Mouse (Mus musculus) hindbrain, embryonic 16.5 days (tissue): ENCODE data around the gene Barx2. TPM values are rescaled to one million over a fixed set of nuclear protein-coding genes. Genes with fewer than 3 reads are reported as not detected.
"Not testable (repeated sequence)": the region's sequence is repeated elsewhere in the genome, so short reads cannot be mapped to it uniquely, and the experiment has no call there.

Source experiments
- ATAC-seq: fragments of 200-750 bp; cut with Nextera tagmentation; 2 replicates; pipeline ENCODE4 v1.8.0; 2017; ENCODE audit warnings: moderate TSS enrichment, moderate library complexity
- H3K27ac ChIP-seq: fragments of 300-500 bp; sonication (generic); 2 replicates; pipeline ENCODE4 v1.5.1; 2014; ENCODE audit warnings: low read depth, mild to moderate bottlenecking, control low read depth, low read length, moderate library complexity
- H3K27me3 ChIP-seq: fragments of 300-500 bp; sonication (generic); replicated peaks from 2 replicates; pipeline ENCODE4 v1.6.1; 2014; ENCODE audit warnings: low read length; ENCODE audit not compliant: control insufficient read depth, insufficient read depth
- H3K36me3 ChIP-seq: fragments of 300-500 bp; sonication (generic); 2 replicates; pipeline ENCODE4 v1.6.1; 2014; ENCODE audit warnings: mild to moderate bottlenecking, low read length, moderate library complexity, mixed read lengths; ENCODE audit not compliant: control insufficient read depth, insufficient read depth
- H3K4me1 ChIP-seq: fragments of 300-500 bp; sonication (generic); 2 replicates; pipeline ENCODE4 v1.6.1; 2014; ENCODE audit warnings: low read depth, low read length; ENCODE audit not compliant: control insufficient read depth, insufficient read depth
- H3K4me2 ChIP-seq: fragments of 300-500 bp; sonication (generic); 2 replicates; pipeline ENCODE4 v1.6.1; 2014; ENCODE audit warnings: mild to moderate bottlenecking, low read length, control low read depth, moderate library complexity
- H3K4me3 ChIP-seq: fragments of 300-500 bp; sonication (generic); 2 replicates; pipeline ENCODE4 v1.5.1; 2014; ENCODE audit warnings: mild to moderate bottlenecking, low read length, control low read depth, moderate library complexity
- H3K9ac ChIP-seq: fragments of 300-500 bp; sonication (generic); 2 replicates; pipeline ENCODE4 v1.6.1; 2014; ENCODE audit warnings: low read depth, mild to moderate bottlenecking, control low read depth, low read length, moderate library complexity
- H3K9me3 ChIP-seq: fragments of 300-500 bp; sonication (generic); 2 replicates; pipeline ENCODE4 v1.6.1; 2014; ENCODE audit warnings: mild to moderate bottlenecking, low read length, moderate library complexity; ENCODE audit not compliant: control insufficient read depth
- WGBS: fragments of 180-500 bp; shearing (Covaris S2); extraction: QIAGEN DNeasy Blood & Tissue Kit; methylation state at CpG from one replicate; pipeline ENCODE4 v1.1.7; 2014; 5-methylcytosine and 5-hydroxymethylcytosine counted together
- polyA plus RNA-seq: library from polyadenylated mRNA; unstranded; fragments of >200 nt; fragmentation: Nextera tagmentation; extraction: Ambion mirVana; gene quantifications from 2 replicates; pipeline ENCODE4 v1.2.1, GENCODE M21; 2015

Gene Barx2
- polyA plus RNA-seq, result 0.45 and 0.51 TPM in 2 replicates

- WGBS, result under 1% methylated on average over 55 of the region's 81 CpGs
Observed at GRCm38 (mm10) chr9:31912921-31913738, at the start of gene Barx2. Barx2 (minus strand) TSS chr9:31913462.

GRCm38 (mm10) chr9:31962265-31962664 is 49.0 kb upstream of the Barx2 start:
- no peak overlapping the region for H3K4me2 ChIP-seq
- no peak overlapping the region for H3K27ac ChIP-seq
- no peaks in the 10 kb centered on the region for H3K4me1 ChIP-seq
- peak; percentile 58; the same call in 1 of the 2 replicates for ATAC-seq
- 46% methylated on average over 1 of the region's 1 CpGs for WGBS
- H3K9me3 ChIP-seq, result no peaks in the 10 kb centered on the region
- H3K27me3 ChIP-seq, result no peaks in the 10 kb centered on the region
- no peaks in the 10 kb centered on the region for H3K36me3 ChIP-seq
- no peak overlapping the region for H3K9ac ChIP-seq
- H3K4me3 ChIP-seq, result no peak overlapping the region

More at GRCm38 (mm10) chr9:31912921-31913738, at the start of gene Barx2:
- Histone ChIP-seq H3K36me3 (no peaks in the 10 kb centered on the region), H3K4me1 (peaks cover 25% of the 10 kb centered on the region), H3K9me3 (no peaks in the 10 kb centered on the region), H3K27me3 (peaks cover 56% of the 10 kb centered on the region), H3K4me2 (peak within 1 kb of the TSS; percentile 100), H3K4me3 (peak within 1 kb of the TSS; percentile 61), H3K9ac (peak within 1 kb of the TSS; percentile 64), H3K27ac (no peak within 1 kb of the TSS)
- peak; percentile 93 for ATAC-seq

GRCm38 (mm10) chr9:31960488-31960887 is 47.2 kb upstream of the Barx2 start:
- ATAC-seq, result no peak

GRCm38 (mm10) chr9:31958120-31958519 is 44.9 kb upstream of the Barx2 start:
- no peaks in the 10 kb centered on the region for H3K4me1 ChIP-seq
- H3K9me3 ChIP-seq, result no peaks in the 10 kb centered on the region
- ATAC-seq, result no peak
- H3K36me3 ChIP-seq, result no peaks in the 10 kb centered on the region
- H3K9ac ChIP-seq, result no peak overlapping the region
- no peak overlapping the region for H3K27ac ChIP-seq
- no peak overlapping the region for H3K4me2 ChIP-seq
- no peak overlapping the region for H3K4me3 ChIP-seq
- H3K27me3 ChIP-seq, result no peaks in the 10 kb centered on the region

More at GRCm38 (mm10) chr9:31960488-31960887, 47.2 kb upstream of the Barx2 start:
- Histone ChIP-seq H3K9me3 (no peaks in the 10 kb centered on the region), H3K27me3 (no peaks in the 10 kb centered on the region), H3K4me1 (no peaks in the 10 kb centered on the region), H3K36me3 (no peaks in the 10 kb centered on the region), H3K9ac (no peak overlapping the region), H3K4me2 (no peak overlapping the region), H3K4me3 (no peak overlapping the region), H3K27ac (no peak overlapping the region)
- WGBS, result 51% methylated on average over 2 of the region's 2 CpGs

- Histone ChIP-seq H3K4me3 (no peak overlapping the region), H3K4me2 (no peak overlapping the region), H3K9ac (no peak overlapping the region), H3K9me3 (no peaks in the 10 kb centered on the region), H3K36me3 (no peaks in the 10 kb centered on the region), H3K4me1 (no peaks in the 10 kb centered on the region), H3K27ac (no peak overlapping the region), H3K27me3 (no peaks in the 10 kb centered on the region)
- no peak for ATAC-seq
- 94% methylated on average over 5 of the region's 5 CpGs for WGBS
Observed at GRCm38 (mm10) chr9:31950506-31950905, 37.2 kb upstream of the Barx2 start.

- H3K4me3 ChIP-seq, result no peak overlapping the region
Observed at GRCm38 (mm10) chr9:31949031-31949430, 35.8 kb upstream of the Barx2 start.

GRCm38 (mm10) chr9:31947051-31947450 is 33.8 kb upstream of the Barx2 start:
- Histone ChIP-seq H3K27me3 (no peaks in the 10 kb centered on the region), H3K36me3 (no peaks in the 10 kb centered on the region), H3K9me3 (no peaks in the 10 kb centered on the region), H3K4me2 (no peak overlapping the region), H3K9ac (no peak overlapping the region), H3K27ac (no peak overlapping the region), H3K4me1 (no peaks in the 10 kb centered on the region), H3K4me3 (no peak overlapping the region)
- no peak for ATAC-seq
- 73% methylated on average over 10 of the region's 10 CpGs for WGBS

More at GRCm38 (mm10) chr9:31949031-31949430, 35.8 kb upstream of the Barx2 start:
- 84% methylated on average over 5 of the region's 5 CpGs for WGBS
- no peak for ATAC-seq
- no peak overlapping the region for H3K4me2 ChIP-seq
- no peaks in the 10 kb centered on the region for H3K9me3 ChIP-seq
- no peaks in the 10 kb centered on the region for H3K4me1 ChIP-seq
- no peak overlapping the region for H3K27ac ChIP-seq
- H3K36me3 ChIP-seq, result no peaks in the 10 kb centered on the region
- H3K27me3 ChIP-seq, result no peaks in the 10 kb centered on the region
- no peak overlapping the region for H3K9ac ChIP-seq

- Histone ChIP-seq H3K4me2 (no peak overlapping the region), H3K36me3 (no peaks in the 10 kb centered on the region), H3K27ac (no peak overlapping the region), H3K4me1 (no peaks in the 10 kb centered on the region), H3K4me3 (no peak overlapping the region), H3K27me3 (no peaks in the 10 kb centered on the region), H3K9me3 (0 out of 2 replicates have a peak, but pooled peaks cover 2% of the 10 kb centered on the region), H3K9ac (no peak overlapping the region)
- ATAC-seq, result no peak
- WGBS, result 55% methylated on average over 1 of the region's 1 CpGs
Observed at GRCm38 (mm10) chr9:31942334-31942733, 29.1 kb upstream of the Barx2 start.

GRCm38 (mm10) chr9:31936486-31936885 is 23.2 kb upstream of the Barx2 start:
- not testable (repeated sequence) for H3K4me3 ChIP-seq, H3K9me3 ChIP-seq, H3K36me3 ChIP-seq, H3K27me3 ChIP-seq, H3K27ac ChIP-seq, H3K9ac ChIP-seq, H3K4me2 ChIP-seq, H3K4me1 ChIP-seq, ATAC-seq
- 97% methylated on average over 7 of the region's 16 CpGs for whole genome bisulfite sequencing
